9 mouse cellular contexts compared by ENCODE assay signal in genomic region chr17:26838911-26839717, GRCm38 (mm10). TPM values are rescaled to one million over a fixed set of nuclear protein-coding genes. Genes with fewer than 3 reads are reported as not detected.
A peak's percentile ranks its signal among the peaks of the same experiment; 100 is the strongest.
DNase-seq lines count a peak whose midpoint lies in the region; ATAC-seq lines count a peak whose summit lies in the region.
"Had no signal": no experiment of that assay in that cellular context is flagged by ENCODE, and none has a peak within 500 bp of the region (broad histone marks: within the 10 kb centered on the region; RNA-seq: fewer than 3 reads in every experiment).

No protein-coding gene starts in this region.

- H3K9me3 ChIP-seq in kidney, embryonic 14.5 days (ENCODE audit: control insufficient read depth, low read length) = no peaks in the 10 kb centered on the region
- H3K9me3 ChIP-seq in embryonic facial prominence, embryonic 11.5 days (replicated peaks; ENCODE audit: control insufficient read depth, low read length) = no peaks in the 10 kb centered on the region
- H3K9me3 ChIP-seq in hindbrain, embryonic 12.5 days (replicated peaks) = no peaks in the 10 kb centered on the region
- H3K9me3 ChIP-seq in midbrain, embryonic 14.5 days (ENCODE audit: control insufficient read depth, low read length) = no peaks in the 10 kb centered on the region

- peaks cover 98% of the 10 kb centered on the region for H3K27me3 ChIP-seq in kidney, embryonic 14.5 days (ENCODE audit: control insufficient read depth, insufficient read depth, low read length)
- H3K27me3 ChIP-seq in embryonic facial prominence, embryonic 11.5 days (ENCODE audit: control insufficient read depth, insufficient read depth, low read length) = peaks cover 91% of the 10 kb centered on the region
- H3K27me3 ChIP-seq in hindbrain, embryonic 12.5 days = peaks cover 100% of the 10 kb centered on the region
- H3K27me3 ChIP-seq in midbrain, embryonic 14.5 days (ENCODE audit: control insufficient read depth, insufficient read depth, low read length) = peaks cover 96% of the 10 kb centered on the region

- WGBS in kidney, embryonic 14.5 days = under 1% methylated on average over 76 of the region's 87 CpGs
- WGBS in embryonic facial prominence, embryonic 11.5 days = under 1% methylated on average over 82 of the region's 87 CpGs
- WGBS in hindbrain, embryonic 12.5 days = under 1% methylated on average over 87 of the region's 87 CpGs
- WGBS in midbrain, embryonic 14.5 days = under 1% methylated on average over 86 of the region's 87 CpGs

- H3K9ac ChIP-seq in kidney, embryonic 14.5 days (ENCODE audit: low read depth, low read length) = no peak overlapping the region
- no peak overlapping the region for H3K9ac ChIP-seq in embryonic facial prominence, embryonic 11.5 days (replicated peaks; ENCODE audit: low read length)
- no peak overlapping the region for H3K9ac ChIP-seq in hindbrain, embryonic 12.5 days
- H3K9ac ChIP-seq in midbrain, embryonic 14.5 days (replicated peaks; ENCODE audit: low read length) = no peak overlapping the region

- no peaks in the 10 kb centered on the region for H3K4me1 ChIP-seq in kidney, embryonic 14.5 days (ENCODE audit: control insufficient read depth, insufficient read depth, low read length)
- peaks cover 3% of the 10 kb centered on the region; the same call in 1 of the 2 replicates for H3K4me1 ChIP-seq in embryonic facial prominence, embryonic 11.5 days (ENCODE audit: control insufficient read depth, insufficient read depth, low read length)
- H3K4me1 ChIP-seq in hindbrain, embryonic 12.5 days = peaks cover 11% of the 10 kb centered on the region
- H3K4me1 ChIP-seq in midbrain, embryonic 14.5 days (ENCODE audit: control insufficient read depth, insufficient read depth, low read length) = no peaks in the 10 kb centered on the region

- no peak for DNase-seq in kidney, adult 8-10 months
- peak; percentile 10 for DNase-seq in embryonic facial prominence, embryonic 11.5 days (ENCODE audit: low spot score)
- peak; percentile 46 for DNase-seq in midbrain, embryonic 14.5 days
- DNase-seq in adrenal gland, adult 18-20 months (ENCODE audit: low spot score in 2 of 2) = no peak
- DNase-seq in thymus, adult 18-20 months = no peak
- DNase-seq in yolk sac, embryonic 10.5 days (ENCODE audit: low spot score) = no peak

- no peaks in the 10 kb centered on the region for H3K36me3 ChIP-seq in kidney, embryonic 14.5 days (ENCODE audit: control insufficient read depth, insufficient read depth, low read length)
- H3K36me3 ChIP-seq in embryonic facial prominence, embryonic 11.5 days (replicated peaks; ENCODE audit: control insufficient read depth, insufficient read depth, low read depth, low read length) = no peaks in the 10 kb centered on the region
- no peaks in the 10 kb centered on the region for H3K36me3 ChIP-seq in hindbrain, embryonic 12.5 days
- no peaks in the 10 kb centered on the region for H3K36me3 ChIP-seq in midbrain, embryonic 14.5 days (ENCODE audit: control insufficient read depth, insufficient read depth, low read length)

- no peak overlapping the region for H3K27ac ChIP-seq in kidney, embryonic 14.5 days (ENCODE audit: low read depth, low read length)
- no peak overlapping the region for H3K27ac ChIP-seq in embryonic facial prominence, embryonic 11.5 days (replicated peaks; ENCODE audit: low read depth, low read length)
- no peak overlapping the region for H3K27ac ChIP-seq in hindbrain, embryonic 12.5 days
- no peak overlapping the region for H3K27ac ChIP-seq in midbrain, embryonic 14.5 days (replicated peaks; ENCODE audit: low read depth, low read length)

- H3K4me2 ChIP-seq in kidney, embryonic 14.5 days (replicated peaks; ENCODE audit: low read depth, low read length) = no peak overlapping the region; the same call in 1 of the 2 replicates
- H3K4me2 ChIP-seq in embryonic facial prominence, embryonic 11.5 days (ENCODE audit: low read depth, low read length) = peak overlapping the region; percentile 16; the same call in 1 of the 2 replicates
- H3K4me2 ChIP-seq in hindbrain, embryonic 12.5 days (replicated peaks) = no peak overlapping the region
- H3K4me2 ChIP-seq in midbrain, embryonic 14.5 days (ENCODE audit: low read length) = 0 out of 2 replicates have a peak overlapping the region, but pooled peaks have one; percentile 6

- H3K4me3 ChIP-seq in kidney, embryonic 14.5 days (ENCODE audit: low read length) = peak overlapping the region; percentile 18
- peak overlapping the region; percentile 8; the same call in 1 of the 2 replicates for H3K4me3 ChIP-seq in embryonic facial prominence, embryonic 11.5 days (ENCODE audit: low read depth, low read length)
- peak overlapping the region; percentile 3; the same call in 1 of the 2 replicates for H3K4me3 ChIP-seq in hindbrain, embryonic 12.5 days
- peak overlapping the region; percentile 8; the same call in 1 of the 2 replicates for H3K4me3 ChIP-seq in midbrain, embryonic 14.5 days (replicated peaks; ENCODE audit: low read depth, low read length)

- ATAC-seq in kidney, embryonic 14.5 days (ENCODE audit: low FRiP score, low TSS enrichment) = no peak
- no peak for ATAC-seq in embryonic facial prominence, embryonic 11.5 days (replicated peaks; ENCODE audit: insufficient number of reproducible peaks, low FRiP score, low TSS enrichment, low read depth)
- ATAC-seq in hindbrain, embryonic 12.5 days (ENCODE audit: low FRiP score) = no peak
- no peak for ATAC-seq in midbrain, embryonic 14.5 days (ENCODE audit: low FRiP score, low TSS enrichment)

RNA-seq across cellular contexts. Expression of gene Nkx2-5, which starts 5.7 kb away (rescaled TPM):
- not detected in 2 replicates for polyA plus RNA-seq in kidney, embryonic 14.5 days (2014; fragmentation: Nextera tagmentation; extraction: Ambion mirVana)
- polyA plus RNA-seq in embryonic facial prominence, embryonic 11.5 days (2014; fragmentation: Nextera tagmentation; extraction: Ambion mirVana) = 1.8 and 2.2 TPM in 2 replicates
- polyA plus RNA-seq in hindbrain, embryonic 12.5 days (2016; fragmentation: Nextera tagmentation; extraction: Ambion mirVana) = not detected in 2 replicates
- not detected in 2 replicates for polyA plus RNA-seq in midbrain, embryonic 14.5 days (2014; fragmentation: Nextera tagmentation; extraction: Ambion mirVana)
- total RNA-seq in adrenal gland, adult 18-20 months (2021) = not detected
- total RNA-seq: neutrophil, adult 5-6 weeks had no signal

RNA-seq across cellular contexts. Expression of gene Bnip1, which starts 58.2 kb away (rescaled TPM):
- 50.4 and 55.3 TPM in 2 replicates for polyA plus RNA-seq in kidney, embryonic 14.5 days (2014; fragmentation: Nextera tagmentation; extraction: Ambion mirVana)
- polyA plus RNA-seq in embryonic facial prominence, embryonic 11.5 days (2014; fragmentation: Nextera tagmentation; extraction: Ambion mirVana) = 52.4 and 54.2 TPM in 2 replicates
- polyA plus RNA-seq in hindbrain, embryonic 12.5 days (2016; fragmentation: Nextera tagmentation; extraction: Ambion mirVana) = 48.5 and 49.7 TPM in 2 replicates
- polyA plus RNA-seq in midbrain, embryonic 14.5 days (2014; fragmentation: Nextera tagmentation; extraction: Ambion mirVana) = 54.5 and 59.0 TPM in 2 replicates
- total RNA-seq in adrenal gland, adult 18-20 months (2021) = 10 to 100 TPM; 20.2 to 23.7 TPM

Comparison
In these comparisons a context has a peak if more than half of its experiments do, and no peak if none do; other contexts are left out.
1. H3K4me2 ChIP-seq: peak in embryonic facial prominence, embryonic 11.5 days (single experiment) and midbrain, embryonic 14.5 days (single experiment); none in kidney, embryonic 14.5 days (single experiment) and hindbrain, embryonic 12.5 days (single experiment).
2. DNase-seq: peak in embryonic facial prominence, embryonic 11.5 days (single experiment) and midbrain, embryonic 14.5 days (single experiment); none in kidney, adult 8-10 months (0 of 2), adrenal gland, adult 18-20 months (0 of 2), thymus, adult 18-20 months (0 of 2) and yolk sac, embryonic 10.5 days (single experiment).
3. Peak in every context shown above with its lines, with median percentiles within 50 percentile points of each other: H3K4me3 ChIP-seq.